Mouse (Mus musculus): ENCODE data around the gene Vmn1r235. TPM values are rescaled to one million over a fixed set of nuclear protein-coding genes. Genes with fewer than 3 reads are reported as not detected.

Gene Vmn1r235
- polyA plus RNA-seq, 1 experiment: not detected

- TF ChIP-seq POLR2A (IDR thresholded peaks at IDR 0.05; ENCODE audit: insufficient read length, low read depth) (no peak), TCF3 (IDR thresholded peaks at IDR 0.05; ENCODE audit: insufficient read length, low read depth) (no peak), MAX (IDR thresholded peaks at IDR 0.05; ENCODE audit: low read depth) (no peak), MYOG (IDR thresholded peaks at IDR 0.05; ENCODE audit: control insufficient read depth in 1 of 3, insufficient read depth in 1 of 3, insufficient read length in 2 of 3, low read depth in 2 of 3) (no peak), CEBPB (IDR thresholded peaks at IDR 0.05; ENCODE audit: insufficient read depth, poor library complexity, severe bottlenecking) (no peak), POLR2AphosphoS2 (IDR thresholded peaks at IDR 0.05; ENCODE audit: insufficient read length, low read depth) (no peak)
- no peaks in the 10 kb centered on the region for H3K36me3 ChIP-seq (ENCODE audit: control insufficient read depth, insufficient read depth)
- no peaks in the 10 kb centered on the region for H3K27me3 ChIP-seq (ENCODE audit: control insufficient read depth, insufficient read depth, insufficient read length)
- no peaks in the 10 kb centered on the region for H3K79me2 ChIP-seq (ENCODE audit: control insufficient read depth, insufficient read depth)
- H3ac ChIP-seq (ENCODE audit: control insufficient read depth, insufficient read length): no peak within 1 kb of the TSS
- H3K4me3 ChIP-seq: no peak within 1 kb of the TSS
- H3K4me2 ChIP-seq (ENCODE audit: low read depth): no peak within 1 kb of the TSS
Measured at GRCm38 (mm10) chr17:21282642-21283041, 26.4 kb downstream of the Vmn1r235 start, which contains the start of gene Vmn1r236. Gene Vmn1r236, plus strand, starts transcription at chr17:21282942.

- Histone ChIP-seq H3K4me2 (ENCODE audit: low read depth) (no peak overlapping the region), H3K4me3 (no peak overlapping the region), H3K36me3 (ENCODE audit: control insufficient read depth, insufficient read depth) (no peaks in the 10 kb centered on the region), H3K27me3 (ENCODE audit: control insufficient read depth, insufficient read depth, insufficient read length) (no peaks in the 10 kb centered on the region), H3ac (ENCODE audit: control insufficient read depth, insufficient read length) (no peak overlapping the region), H3K79me2 (ENCODE audit: control insufficient read depth, insufficient read depth) (no peaks in the 10 kb centered on the region)
- TF ChIP-seq MYOG (IDR thresholded peaks at IDR 0.05; ENCODE audit: control insufficient read depth in 1 of 3, insufficient read depth in 1 of 3, insufficient read length in 2 of 3, low read depth in 2 of 3) (no peak), USF1 (IDR thresholded peaks at IDR 0.05; ENCODE audit: low read depth) (no peak)
Measured at GRCm38 (mm10) chr17:21284395-21284794, 28.2 kb downstream of the Vmn1r235 start.

- Histone ChIP-seq H3ac (ENCODE audit: control insufficient read depth, insufficient read length) (no peak overlapping the region), H3K27me3 (ENCODE audit: control insufficient read depth, insufficient read depth, insufficient read length) (no peaks in the 10 kb centered on the region), H3K4me3 (no peak overlapping the region), H3K36me3 (ENCODE audit: control insufficient read depth, insufficient read depth) (no peaks in the 10 kb centered on the region), H3K79me2 (ENCODE audit: control insufficient read depth, insufficient read depth) (no peaks in the 10 kb centered on the region), H3K4me2 (ENCODE audit: low read depth) (no peak overlapping the region)
- TF ChIP-seq REST (IDR thresholded peaks at IDR 0.05; ENCODE audit: insufficient read depth, insufficient read length): no peak
- no peak for TF ChIP-seq E2F4 (IDR thresholded peaks at IDR 0.05; ENCODE audit: insufficient read depth)
- TF ChIP-seq CEBPB (IDR thresholded peaks at IDR 0.05; ENCODE audit: insufficient read depth, poor library complexity, severe bottlenecking): no peak
- no peak for TF ChIP-seq TCF3 (IDR thresholded peaks at IDR 0.05; ENCODE audit: insufficient read length, low read depth)
- TF ChIP-seq MYOG (IDR thresholded peaks at IDR 0.05; ENCODE audit: control insufficient read depth in 1 of 3, insufficient read depth in 1 of 3, insufficient read length in 2 of 3, low read depth in 2 of 3): no peak
- no peak for TF ChIP-seq POLR2A (IDR thresholded peaks at IDR 0.05; ENCODE audit: insufficient read length, low read depth)
- no peak for TF ChIP-seq USF1 (IDR thresholded peaks at IDR 0.05; ENCODE audit: low read depth)
- TF ChIP-seq MAX (IDR thresholded peaks at IDR 0.05; ENCODE audit: low read depth): no peak
- TF ChIP-seq MYOD1 (IDR thresholded peaks at IDR 0.05; ENCODE audit: control insufficient read depth in 1 of 3, insufficient read length in 2 of 3, low read depth in 2 of 3): no peak
- TF ChIP-seq TCF12 (IDR thresholded peaks at IDR 0.05; ENCODE audit: insufficient read depth, poor library complexity, severe bottlenecking): no peak
- TF ChIP-seq POLR2AphosphoS2 (IDR thresholded peaks at IDR 0.05; ENCODE audit: insufficient read length, low read depth): no peak
- TF ChIP-seq SRF (IDR thresholded peaks at IDR 0.05; ENCODE audit: control insufficient read depth, insufficient read length, low read depth): no peak
Measured at GRCm38 (mm10) chr17:21289695-21290094, 33.5 kb downstream of the Vmn1r235 start.

- TF ChIP-seq CEBPB (IDR thresholded peaks at IDR 0.05; ENCODE audit: insufficient read depth, poor library complexity, severe bottlenecking) (no peak), MYOD1 (IDR thresholded peaks at IDR 0.05; ENCODE audit: control insufficient read depth in 1 of 3, insufficient read length in 2 of 3, low read depth in 2 of 3) (no peak), POLR2AphosphoS2 (IDR thresholded peaks at IDR 0.05; ENCODE audit: insufficient read length, low read depth) (no peak), USF1 (IDR thresholded peaks at IDR 0.05; ENCODE audit: low read depth) (no peak), REST (IDR thresholded peaks at IDR 0.05; ENCODE audit: insufficient read depth, insufficient read length) (no peak), TCF3 (IDR thresholded peaks at IDR 0.05; ENCODE audit: insufficient read length, low read depth) (no peak), E2F4 (IDR thresholded peaks at IDR 0.05; ENCODE audit: insufficient read depth) (no peak), MAX (IDR thresholded peaks at IDR 0.05; ENCODE audit: low read depth) (no peak), TCF12 (IDR thresholded peaks at IDR 0.05; ENCODE audit: insufficient read depth, poor library complexity, severe bottlenecking) (no peak), POLR2A (IDR thresholded peaks at IDR 0.05; ENCODE audit: insufficient read length, low read depth) (no peak), MYOG (IDR thresholded peaks at IDR 0.05; ENCODE audit: control insufficient read depth in 1 of 3, insufficient read depth in 1 of 3, insufficient read length in 2 of 3, low read depth in 2 of 3) (no peak), SRF (IDR thresholded peaks at IDR 0.05; ENCODE audit: control insufficient read depth, insufficient read length, low read depth) (no peak)
- H3ac ChIP-seq (ENCODE audit: control insufficient read depth, insufficient read length): no peak within 1 kb of the TSS
- H3K36me3 ChIP-seq (ENCODE audit: control insufficient read depth, insufficient read depth): no peaks in the 10 kb centered on the region
- H3K27me3 ChIP-seq (ENCODE audit: control insufficient read depth, insufficient read depth, insufficient read length): no peaks in the 10 kb centered on the region
- H3K4me3 ChIP-seq: no peak within 1 kb of the TSS
- H3K79me2 ChIP-seq (ENCODE audit: control insufficient read depth, insufficient read depth): no peaks in the 10 kb centered on the region
- no peak within 1 kb of the TSS for H3K4me2 ChIP-seq (ENCODE audit: low read depth)
Measured at GRCm38 (mm10) chr17:21311565-21311964, 55.4 kb downstream of the Vmn1r235 start, which contains the start of gene Vmn1r237. Gene Vmn1r237, plus strand, starts transcription at chr17:21311865.

Other genes starting within 250 kb of the Vmn1r235 start
- 4.0 TPM for gene Zfp160, start 247.5 kb upstream of the Vmn1r235 start, polyA plus RNA-seq (2012; fragmentation: generic; extraction: Trizol)
- not detected for gene Vmn1r234, start 30.3 kb upstream of the Vmn1r235 start, polyA plus RNA-seq (2012; fragmentation: generic; extraction: Trizol)
- gene Vmn1r236, start 26.5 kb downstream of the Vmn1r235 start, polyA plus RNA-seq (2012; fragmentation: generic; extraction: Trizol): not detected
- gene Vmn1r237, start 55.5 kb downstream of the Vmn1r235 start, polyA plus RNA-seq (2012; fragmentation: generic; extraction: Trizol): not detected
- gene Zfp677, start 127.3 kb downstream of the Vmn1r235 start, polyA plus RNA-seq (2012; fragmentation: generic; extraction: Trizol): 0.10 TPM
- 0.59 TPM for gene Zfp54, start 166.8 kb downstream of the Vmn1r235 start, polyA plus RNA-seq (2012; fragmentation: generic; extraction: Trizol)
- gene Zfp51, start 194.0 kb downstream of the Vmn1r235 start, polyA plus RNA-seq (2012; fragmentation: generic; extraction: Trizol): 1.5 TPM
- gene Zfp53, start 232.6 kb downstream of the Vmn1r235 start, polyA plus RNA-seq (2012; fragmentation: generic; extraction: Trizol): 1.5 TPM

All from myocyte (in vitro differentiated cells).